Mouse (Mus musculus) spleen, adult 2 months (tissue): ENCODE measurements around the gene Slc31a1.

Experiments used
- CTCF ChIP-seq: fragments of 200-500 bp; IDR thresholded peaks from 2 replicates; pipeline ENCODE4 v1.5.1; 2011; ENCODE audit warnings: mild to moderate bottlenecking, inconsistent platforms; ENCODE audit not compliant: insufficient read depth, insufficient read length, insufficient replicate concordance; ENCODE audit errors: extremely low read depth
- POLR2A ChIP-seq: fragments of 200-500 bp; IDR thresholded peaks from 2 replicates; pipeline ENCODE4 v1.6.1; 2011; ENCODE audit warnings: low read depth, low read length, inconsistent platforms

- TF ChIP-seq POLR2A = no peak
- TF ChIP-seq CTCF = no peak
These were observed 1.0 kb downstream of the Slc31a1 start for GRCm38 (mm10) chr4:62361571-62361970.
